Mouse (Mus musculus): ENCODE measurements around the gene Iqsec2.

DNA sequence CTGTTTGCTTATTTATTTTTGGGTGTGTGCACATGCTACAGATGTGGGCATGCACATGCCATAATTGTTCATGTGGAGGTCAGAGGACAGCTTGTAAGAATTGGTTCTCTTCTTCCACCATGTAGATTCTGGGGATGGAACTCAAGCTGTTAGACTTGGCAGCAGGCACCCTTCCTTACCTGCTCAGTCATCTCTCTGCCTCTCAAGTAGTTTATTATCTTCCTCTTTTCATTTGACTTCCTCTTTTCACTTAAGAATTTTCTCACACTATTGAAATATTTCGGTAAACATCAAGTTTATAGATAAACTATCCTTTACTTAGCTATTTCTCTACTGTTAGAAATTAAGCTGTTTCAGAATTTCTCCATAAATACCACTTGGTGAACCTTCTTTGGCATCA lies 70.6 kb downstream of the Iqsec2 start:
- no peak for TF ChIP-seq CTCF (IDR thresholded peaks at IDR 0.05; ENCODE audit: low read depth)
- no peak for TF ChIP-seq EP300 (IDR thresholded peaks at IDR 0.05; ENCODE audit: low read depth)
